Mouse (Mus musculus) forebrain, postnatal 0 days (tissue): ENCODE measurements around the gene Psg20. TPM values are rescaled to one million over a fixed set of nuclear protein-coding genes. Genes with fewer than 3 reads are reported as not detected.
"Not testable (repeated sequence)": the region's sequence is repeated elsewhere in the genome, so short reads cannot be mapped to it uniquely, and the experiment has no call there.

Experiments
- ATAC-seq: fragments of 200-750 bp; cut with Nextera tagmentation; 2 replicates; pipeline ENCODE4 v1.8.0; 2017; ENCODE audit warnings: mild to moderate bottlenecking, moderate library complexity
- DNase-seq: peaks from one replicate; pipeline ENCODE4 v3.0.0-alpha.2; 2015
- H3K27ac ChIP-seq: fragments of 300-500 bp; sonication (generic); 2 replicates; pipeline ENCODE4 v1.5.1; 2014; ENCODE audit warnings: low read depth, mild to moderate bottlenecking, antibody characterized with exemption, low read length, moderate library complexity, mixed read lengths
- H3K27me3 ChIP-seq: fragments of 300-500 bp; sonication (generic); 2 replicates; pipeline ENCODE4 v1.6.1; 2014; ENCODE audit warnings: mild to moderate bottlenecking, low read length, mixed read lengths; ENCODE audit not compliant: insufficient read depth
- H3K36me3 ChIP-seq: fragments of 300-500 bp; sonication (generic); 2 replicates; pipeline ENCODE4 v1.6.1; 2014; ENCODE audit warnings: mild to moderate bottlenecking, moderate library complexity; ENCODE audit not compliant: insufficient read depth
- H3K4me1 ChIP-seq: fragments of 300-500 bp; sonication (generic); 2 replicates; pipeline ENCODE4 v1.6.1; 2014; ENCODE audit warnings: antibody characterized with exemption; ENCODE audit not compliant: insufficient read depth
- H3K4me2 ChIP-seq: fragments of 300-500 bp; sonication (generic); 2 replicates; pipeline ENCODE4 v1.6.1; 2014; ENCODE audit warnings: low read depth, mild to moderate bottlenecking, moderate library complexity
- H3K4me3 ChIP-seq: fragments of 300-500 bp; sonication (generic); 2 replicates; pipeline ENCODE4 v1.5.1; 2014; ENCODE audit warnings: low read depth, low read length, mixed read lengths
- H3K9ac ChIP-seq: fragments of 300-500 bp; sonication (generic); 2 replicates; pipeline ENCODE4 v1.6.1; 2014; ENCODE audit warnings: mild to moderate bottlenecking
- H3K9me3 ChIP-seq: fragments of 300-500 bp; sonication (generic); 2 replicates; pipeline ENCODE4 v1.6.1; 2016; ENCODE audit warnings: low read length
- CTCF ChIP-seq: sonication (generic); IDR thresholded peaks from 2 replicates; pipeline ENCODE4 v1.5.1; 2016; ENCODE audit warnings: antibody characterized with exemption, control low read depth, low read depth
- WGBS: fragments of 180-500 bp; shearing (Covaris S2); extraction: QIAGEN DNeasy Blood & Tissue Kit; methylation state at CpG from one replicate; pipeline ENCODE4 v1.1.7; 2014; 5-methylcytosine and 5-hydroxymethylcytosine counted together
- polyA plus RNA-seq: library from polyadenylated mRNA; unstranded; fragments of >200 nt; fragmentation: Nextera tagmentation; extraction: Ambion mirVana; gene quantifications from 2 replicates; pipeline ENCODE4 v1.2.1, GENCODE M21; 2015
- total RNA-seq: library from RNA; depleted of rRNA; stranded (reverse); fragments of >200 nt; gene quantifications from 2 replicates; pipeline ENCODE4 v1.2.3, GENCODE M21; 2014; rRNA removed

Psg20 gene
- total and polyA plus RNA-seq, 2 experiments from 2014 or later, result not detected

GRCm38 (mm10) chr7:18710846-18711245 lies 24.9 kb upstream of the Psg20 start:
- H3K36me3 ChIP-seq, result no peaks in the 10 kb centered on the region
- no peaks in the 10 kb centered on the region for H3K27me3 ChIP-seq
- 71% methylated on average over 1 of the region's 1 CpGs for WGBS
- ATAC-seq, result no peak
- H3K9me3 ChIP-seq, result no peaks in the 10 kb centered on the region
- H3K4me2 ChIP-seq, result no peak overlapping the region
- H3K4me1 ChIP-seq, result no peaks in the 10 kb centered on the region
- H3K9ac ChIP-seq, result no peak overlapping the region
- H3K4me3 ChIP-seq, result no peak overlapping the region
- TF ChIP-seq CTCF, result no peak
- DNase-seq, result no peak
- no peak overlapping the region for H3K27ac ChIP-seq

DNA sequence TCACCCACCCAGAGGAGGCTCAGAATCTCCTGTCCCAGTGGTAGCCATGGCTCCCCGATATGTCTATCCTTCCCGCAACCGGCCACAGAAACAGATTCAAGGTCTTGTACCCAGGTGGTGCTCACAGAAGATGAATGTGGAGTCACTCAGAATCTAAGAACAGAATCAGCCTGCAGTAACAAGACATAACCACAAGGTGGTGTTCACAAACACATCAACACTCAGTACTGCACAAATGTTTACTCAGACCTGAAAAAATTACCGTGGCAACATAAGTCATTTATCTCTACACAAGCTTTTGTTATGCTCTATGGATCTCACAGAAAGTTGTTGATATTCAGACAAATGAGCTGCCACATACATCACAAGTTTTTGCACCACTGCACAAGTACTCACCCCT lies 24.3 kb upstream of the Psg20 start:
- not testable (repeated sequence) for H3K4me3 ChIP-seq, H3K4me2 ChIP-seq, ATAC-seq, H3K4me1 ChIP-seq, H3K9me3 ChIP-seq, H3K27me3 ChIP-seq, H3K36me3 ChIP-seq, H3K27ac ChIP-seq, H3K9ac ChIP-seq
- TF ChIP-seq CTCF, result peak; percentile 62
- DNase-seq, result peak; percentile 9
- WGBS, result 78% methylated on average over 4 of the region's 4 CpGs

DNA sequence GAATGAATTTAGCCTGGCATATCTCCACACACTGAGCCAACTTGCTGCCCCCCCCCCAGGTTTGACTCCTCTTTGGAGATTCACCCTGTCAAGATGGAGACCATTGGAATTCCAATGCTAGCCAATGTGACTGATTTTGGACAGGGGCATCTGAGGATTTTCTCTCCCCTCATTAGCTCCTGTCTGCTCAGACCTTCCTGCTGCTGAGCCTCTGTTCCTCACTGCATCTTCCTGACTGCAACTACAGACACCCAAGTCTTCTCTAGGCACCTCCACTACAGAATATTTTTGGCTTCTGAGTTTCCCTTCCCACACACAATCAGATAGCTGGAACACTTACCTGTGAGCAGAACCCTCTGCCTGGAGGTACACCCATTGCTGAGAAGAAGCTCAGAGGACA lies 399 bp downstream of the Psg20 start:
- no peak for TF ChIP-seq CTCF
- H3K4me1 ChIP-seq, result no peaks in the 10 kb centered on the region

DNA sequence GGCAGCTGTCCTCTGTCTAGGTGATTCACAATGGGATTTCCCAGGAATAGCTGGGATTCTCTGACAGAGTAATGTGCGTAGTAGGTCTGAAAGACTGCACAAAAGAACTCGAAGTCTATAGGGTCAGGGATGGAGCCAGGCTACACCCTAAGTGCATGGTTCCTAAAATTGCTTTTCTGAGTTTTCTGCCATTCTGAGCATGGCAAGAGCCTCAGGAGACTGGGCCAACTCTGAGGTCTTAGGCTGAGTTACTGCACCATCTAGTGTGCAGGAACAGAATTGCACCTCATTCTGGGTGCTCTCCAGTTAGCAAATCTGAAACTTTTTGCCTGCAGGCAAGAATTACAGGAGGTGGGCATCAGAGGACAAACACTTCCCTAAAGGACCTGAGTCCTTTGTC lies 6.2 kb downstream of the Psg20 start:
- no peaks in the 10 kb centered on the region for H3K9me3 ChIP-seq
- no peak overlapping the region for H3K9ac ChIP-seq
- peak; percentile 80 for TF ChIP-seq CTCF
- H3K27ac ChIP-seq, result no peak overlapping the region
- H3K4me1 ChIP-seq, result no peaks in the 10 kb centered on the region
- H3K4me3 ChIP-seq, result no peak overlapping the region
- DNase-seq (peak; percentile 66), ATAC-seq (no peak)
- no peak overlapping the region for H3K4me2 ChIP-seq
- no peaks in the 10 kb centered on the region for H3K27me3 ChIP-seq
- no peaks in the 10 kb centered on the region for H3K36me3 ChIP-seq
- WGBS, result 30% methylated on average over 2 of the region's 2 CpGs

More for the DNA sequence above, 399 bp downstream of the Psg20 start:
- no peak for ATAC-seq
- Histone ChIP-seq H3K4me3 (no peak overlapping the region), H3K27me3 (no peaks in the 10 kb centered on the region), H3K27ac (no peak overlapping the region), H3K4me2 (no peak overlapping the region), H3K36me3 (no peaks in the 10 kb centered on the region), H3K9ac (no peak overlapping the region), H3K9me3 (no peaks in the 10 kb centered on the region)
- no peak for DNase-seq

- H3K4me1 ChIP-seq, H3K27ac ChIP-seq, H3K27me3 ChIP-seq, H3K4me3 ChIP-seq, H3K36me3 ChIP-seq, H3K4me2 ChIP-seq, ATAC-seq, H3K9me3 ChIP-seq, H3K9ac ChIP-seq, DNase-seq: not testable (repeated sequence)
- WGBS, result 54% methylated on average over 1 of the region's 2 CpGs
Observed at GRCm38 (mm10) chr7:18656625-18657024, 29.4 kb downstream of the Psg20 start, which contains the start of gene Psg21. Gene Psg21, minus strand, starts transcription at chr7:18656725.

DNA sequence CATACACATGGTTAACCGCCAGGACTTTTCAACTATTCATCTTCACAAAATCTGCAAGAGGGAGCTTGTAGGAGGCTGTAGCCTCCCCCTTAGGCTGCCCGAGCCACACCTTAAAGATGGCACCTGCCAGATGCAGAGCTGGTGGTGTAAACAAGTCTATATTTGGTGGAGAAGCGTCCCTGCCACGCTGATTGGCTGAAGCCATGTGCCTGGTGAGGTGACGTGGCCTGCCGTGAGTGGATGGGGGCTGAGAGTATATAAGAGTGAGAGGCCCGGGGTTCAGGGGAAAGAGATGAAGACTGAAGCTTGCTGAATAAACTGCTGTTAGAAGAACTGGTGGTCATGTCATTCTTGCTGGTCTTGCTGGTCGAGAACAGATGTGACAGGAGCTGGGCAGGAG lies 59.1 kb downstream of the Psg20 start:
- not testable (repeated sequence) for H3K36me3 ChIP-seq, H3K27me3 ChIP-seq, H3K4me2 ChIP-seq, H3K9me3 ChIP-seq, DNase-seq, H3K9ac ChIP-seq, H3K4me1 ChIP-seq, H3K4me3 ChIP-seq, ATAC-seq, H3K27ac ChIP-seq
- WGBS, result 82% methylated on average over 8 of the region's 8 CpGs

Other genes starting within 250 kb of the Psg20 start
- not detected in 2 replicates for gene Psg26, start 202.0 kb downstream of the Psg20 start, total RNA-seq
- gene Psg26, start 202.0 kb downstream of the Psg20 start, polyA plus RNA-seq, result not detected in 2 replicates
- not detected in 2 replicates for gene Psg25, start 153.9 kb downstream of the Psg20 start, total RNA-seq
- gene Psg25, start 153.9 kb downstream of the Psg20 start, polyA plus RNA-seq, result not detected in 2 replicates
- not detected in 2 replicates for gene Psg27, start 118.9 kb downstream of the Psg20 start, total RNA-seq
- gene Psg27, start 118.9 kb downstream of the Psg20 start, polyA plus RNA-seq, result not detected in 2 replicates
- not detected in 2 replicates for gene Psg23, start 69.7 kb downstream of the Psg20 start, total RNA-seq
- gene Psg23, start 69.7 kb downstream of the Psg20 start, polyA plus RNA-seq, result not detected in 2 replicates
- gene Psg21, start 29.5 kb downstream of the Psg20 start, total RNA-seq, result not detected in 2 replicates
- not detected in 2 replicates for gene Psg21, start 29.5 kb downstream of the Psg20 start, polyA plus RNA-seq
- not detected in 2 replicates for gene Psg22, start 31.9 kb upstream of the Psg20 start, total RNA-seq
- not detected in 2 replicates for gene Psg22, start 31.9 kb upstream of the Psg20 start, polyA plus RNA-seq
- not detected in 2 replicates for gene Psg19, start 112.3 kb upstream of the Psg20 start, total RNA-seq
- gene Psg19, start 112.3 kb upstream of the Psg20 start, polyA plus RNA-seq, result not detected in 2 replicates
- not detected in 2 replicates for gene Psg17, start 135.4 kb upstream of the Psg20 start, total RNA-seq
- gene Psg17, start 135.4 kb upstream of the Psg20 start, polyA plus RNA-seq, result not detected in 2 replicates
- 0.95 and 2.1 TPM in 2 replicates for gene Mill2, start 153.8 kb upstream of the Psg20 start, total RNA-seq
- 0.53 and 0.54 TPM in 2 replicates for gene Mill2, start 153.8 kb upstream of the Psg20 start, polyA plus RNA-seq
- gene Pglyrp1, start 185.1 kb upstream of the Psg20 start, total RNA-seq, result 13.8 and 14.9 TPM in 2 replicates
- gene Pglyrp1, start 185.1 kb upstream of the Psg20 start, polyA plus RNA-seq, result 26.9 and 27.0 TPM in 2 replicates
- 12.8 and 17.2 TPM in 2 replicates for gene Ccdc61, start 224.2 kb upstream of the Psg20 start, total RNA-seq
- 21.6 and 23.2 TPM in 2 replicates for gene Ccdc61, start 224.2 kb upstream of the Psg20 start, polyA plus RNA-seq
- 15.4 and 19.5 TPM in 2 replicates for gene Nova2, start 239.7 kb upstream of the Psg20 start, total RNA-seq
- gene Nova2, start 239.7 kb upstream of the Psg20 start, polyA plus RNA-seq, result 7.2 and 11.4 TPM in 2 replicates